Mouse (Mus musculus) bone marrow macrophage, adult 2 months (primary cell): ENCODE measurements around the gene Tspan1.

Source experiments
- CTCF ChIP-seq: IDR thresholded peaks from 2 replicates; pipeline ENCODE4 v1.5.1; 2012; ENCODE audit warnings: low read depth, mild to moderate bottlenecking, low read length, moderate library complexity
- POLR2A ChIP-seq: IDR thresholded peaks from 2 replicates; pipeline ENCODE4 v1.6.1; 2012; ENCODE audit warnings: mild to moderate bottlenecking, low read depth, low read length, borderline replicate concordance

DNA sequence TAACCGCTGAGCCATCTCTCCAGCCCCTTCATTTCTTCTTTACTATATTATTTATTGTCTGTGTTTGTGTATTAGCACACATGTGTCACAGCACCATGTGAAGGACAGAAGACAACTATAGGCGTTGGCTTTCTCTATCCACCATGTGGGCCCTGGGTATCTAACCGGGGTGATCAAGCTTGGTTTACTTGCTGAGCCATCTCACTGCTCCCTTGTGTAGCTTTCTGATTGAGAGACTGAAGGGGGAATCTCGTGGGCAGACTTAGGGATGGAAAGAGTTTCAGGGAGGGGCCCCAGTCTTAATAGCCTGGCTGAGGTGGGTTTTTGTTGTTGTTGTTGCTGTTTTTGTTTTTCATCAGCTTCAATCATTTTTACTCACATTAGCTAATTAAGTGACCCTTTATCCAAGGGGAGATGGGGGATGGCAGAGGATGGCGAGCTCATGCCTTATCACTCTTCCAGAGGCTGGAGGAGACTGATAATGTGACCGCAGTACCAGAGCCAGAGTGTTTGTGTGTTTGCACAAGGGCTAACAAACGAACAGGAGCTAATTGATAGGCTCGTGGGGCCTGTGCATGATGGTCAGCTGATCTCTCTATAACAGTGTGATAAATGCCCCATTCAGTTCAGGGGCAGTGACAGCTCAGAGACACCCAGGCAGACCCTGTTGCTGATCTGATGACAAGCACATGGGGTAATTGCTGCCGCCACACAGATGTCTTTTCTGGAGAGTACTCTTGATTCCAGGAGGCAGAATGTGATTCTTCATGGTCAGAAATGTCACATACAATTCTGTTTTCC lies 26.4 kb upstream of the Tspan1 start:
- TF ChIP-seq CTCF (no peak), POLR2A (no peak)
